Mouse (Mus musculus): ENCODE measurements around the gene Map3k9. TPM values are rescaled to one million over a fixed set of nuclear protein-coding genes. Genes with fewer than 3 reads are reported as not detected.

The Map3k9 gene
- total RNA-seq, 2 experiments from 2014 or later = 47.4 to 55.0 TPM

DNA sequence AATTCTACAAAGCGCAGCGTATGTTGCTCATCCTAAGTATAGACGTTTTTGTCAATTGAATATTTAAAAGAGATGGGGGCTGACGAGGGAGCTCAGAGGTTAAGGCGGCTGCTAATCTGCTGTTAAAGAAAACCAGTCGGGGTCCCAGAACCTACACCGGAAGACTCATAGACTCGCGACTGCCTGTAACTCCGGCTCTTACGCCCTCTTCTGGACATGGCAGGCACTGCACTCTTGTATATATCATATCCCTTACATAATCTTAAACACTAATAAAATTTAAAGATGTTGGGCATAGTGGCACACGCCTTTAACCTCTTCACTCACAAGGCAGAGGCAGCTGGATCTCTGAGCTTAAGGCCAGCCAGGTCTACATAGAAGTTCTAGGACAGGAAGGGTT lies 6.3 kb upstream of the Map3k9 start:
- DNase-seq (ENCODE audit: low spot score in 2 of 2) = no peak

DNA sequence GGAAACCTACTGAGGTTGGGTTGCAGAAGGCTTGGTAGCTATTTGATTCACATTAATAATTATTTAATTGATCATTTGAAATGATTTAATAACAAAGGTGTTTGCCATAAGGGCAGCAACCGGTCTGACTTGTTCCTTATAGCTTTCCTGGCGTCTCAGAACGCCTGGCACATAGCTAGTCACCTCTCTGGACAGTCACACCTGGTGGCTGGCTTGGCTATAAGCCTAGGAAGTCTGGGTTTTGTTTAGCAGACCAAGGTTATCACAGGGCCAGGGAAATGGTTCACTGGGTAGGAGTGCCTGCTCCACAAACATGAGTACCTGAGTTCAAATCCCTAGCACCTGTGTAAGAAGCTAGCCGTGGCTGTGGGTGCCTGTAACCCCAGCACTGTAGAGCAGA lies 2.3 kb upstream of the Map3k9 start:
- DNase-seq (ENCODE audit: low spot score in 2 of 2) = no peak

DNA sequence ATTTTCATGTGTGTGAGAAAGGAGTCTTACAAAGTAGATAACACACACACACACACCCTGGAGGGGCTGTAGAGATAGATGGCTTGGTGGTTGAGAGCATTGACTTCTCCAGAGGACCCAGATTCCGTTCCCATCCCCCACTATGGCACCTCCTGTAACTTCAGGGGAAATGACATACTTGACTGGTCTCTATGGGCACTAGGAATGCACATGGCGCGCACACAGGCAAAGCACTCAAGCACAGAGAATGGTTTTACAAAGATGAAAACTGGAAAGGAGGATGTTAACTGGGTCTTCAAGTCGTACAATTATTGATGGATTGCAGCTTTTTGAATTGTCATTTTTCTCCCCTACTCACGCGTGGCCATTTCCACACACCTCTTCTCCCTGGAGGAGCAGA lies 1.6 kb upstream of the Map3k9 start:
- no peak for DNase-seq (ENCODE audit: low spot score in 2 of 2)

DNA sequence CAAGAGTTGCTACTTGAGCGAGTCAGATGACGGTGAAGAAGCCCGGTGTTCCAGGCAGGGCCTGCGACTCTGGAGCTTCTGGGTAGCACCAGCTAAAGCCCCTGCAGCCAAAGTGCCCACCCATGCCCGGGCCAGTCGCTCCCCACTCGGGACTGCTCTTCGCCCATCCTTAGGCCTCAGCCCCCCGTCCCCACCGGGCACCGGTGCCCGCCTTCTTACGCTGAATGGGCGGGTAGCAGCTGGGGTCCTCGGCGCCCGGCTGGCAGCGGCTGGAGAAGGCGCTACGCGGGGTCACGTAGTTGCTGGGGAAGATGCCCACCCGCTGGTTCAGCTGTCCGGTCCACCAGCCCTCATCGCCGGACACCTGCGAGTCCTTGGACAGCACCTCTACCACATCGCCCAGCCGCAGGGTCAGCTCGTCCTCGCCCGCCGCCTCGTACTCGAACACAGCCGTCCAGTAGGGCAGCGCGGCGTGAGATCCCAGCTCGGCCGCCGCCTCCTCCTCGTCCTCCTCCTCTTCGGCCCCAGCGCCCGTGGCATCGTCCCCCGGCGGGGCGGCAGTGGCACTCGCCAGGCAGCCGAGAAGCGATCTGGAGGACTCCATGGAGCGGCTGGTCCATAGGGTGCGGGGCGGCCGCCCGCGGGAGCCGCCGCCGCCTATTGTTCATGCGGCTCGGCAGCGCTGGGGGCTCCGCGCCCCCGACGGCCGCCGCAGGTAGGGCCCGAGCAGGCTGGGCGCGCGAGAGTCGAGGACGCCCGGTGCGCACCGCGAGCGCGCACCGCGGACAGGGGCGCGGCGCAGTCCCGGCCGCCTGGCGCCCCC lies 493 bp downstream of the Map3k9 start:
- peak; percentile 46 to 57 for DNase-seq (ENCODE audit: low spot score in 2 of 2)

DNA sequence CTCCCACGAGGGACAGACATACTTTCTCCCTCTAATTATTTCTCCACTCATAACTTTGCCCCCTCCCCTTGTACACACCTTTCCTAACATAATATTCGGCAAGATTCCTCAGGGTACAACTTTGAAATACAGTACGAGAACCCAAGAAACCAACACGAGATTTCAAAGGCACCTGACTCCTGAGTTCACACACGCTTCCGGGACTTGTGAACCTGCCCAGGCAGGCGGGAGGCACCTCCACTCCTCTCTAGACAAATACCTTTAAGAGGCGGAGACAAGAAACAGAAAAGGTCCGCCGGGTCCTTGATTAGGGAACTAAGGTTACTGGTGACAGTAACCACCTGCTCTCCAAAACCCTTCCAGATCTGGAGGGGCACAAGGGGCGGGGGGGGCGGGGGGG lies 1.1 kb downstream of the Map3k9 start:
- DNase-seq (ENCODE audit: low spot score in 2 of 2) = no peak

DNA sequence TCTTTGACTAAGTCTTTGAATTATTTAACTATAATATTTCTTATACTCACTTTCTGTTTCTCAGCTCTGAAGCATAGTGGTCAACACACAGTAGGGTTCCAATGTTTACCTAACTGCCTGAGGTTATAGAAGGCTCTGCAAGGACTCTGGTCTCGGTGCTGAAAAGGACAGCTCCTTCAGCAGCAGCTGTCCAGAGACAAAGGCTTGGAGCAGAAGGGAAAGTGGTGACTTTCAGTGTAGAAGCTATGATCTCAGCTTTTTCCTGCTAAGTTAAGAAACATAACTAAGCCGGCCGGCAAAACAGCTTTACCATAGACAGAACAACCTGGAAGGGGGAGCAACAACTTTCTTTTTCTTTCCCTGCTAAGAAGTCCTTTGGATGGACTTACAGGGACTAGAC lies 4.8 kb downstream of the Map3k9 start:
- DNase-seq (ENCODE audit: low spot score in 2 of 2) = no peak

DNA sequence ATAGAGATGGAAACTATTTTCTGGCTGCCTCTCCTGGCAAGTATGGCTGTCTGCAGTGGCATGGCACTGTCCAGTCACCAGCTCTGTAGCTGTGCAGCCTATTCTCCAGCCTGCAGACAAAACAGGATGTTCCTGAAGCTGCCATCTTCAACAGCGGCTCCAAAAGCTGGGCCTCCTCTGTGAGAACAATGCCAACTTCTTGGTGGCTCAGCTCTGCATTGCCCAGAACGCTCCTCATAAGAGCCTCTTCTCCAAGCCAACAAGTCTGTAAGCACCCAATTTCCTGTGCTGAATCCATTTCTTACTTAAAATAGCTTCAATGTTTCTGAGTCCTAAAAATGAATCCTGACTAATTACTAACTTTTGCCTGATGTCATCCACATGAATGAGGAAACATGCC lies 5.3 kb downstream of the Map3k9 start:
- DNase-seq (ENCODE audit: low spot score in 2 of 2) = no peak

DNA sequence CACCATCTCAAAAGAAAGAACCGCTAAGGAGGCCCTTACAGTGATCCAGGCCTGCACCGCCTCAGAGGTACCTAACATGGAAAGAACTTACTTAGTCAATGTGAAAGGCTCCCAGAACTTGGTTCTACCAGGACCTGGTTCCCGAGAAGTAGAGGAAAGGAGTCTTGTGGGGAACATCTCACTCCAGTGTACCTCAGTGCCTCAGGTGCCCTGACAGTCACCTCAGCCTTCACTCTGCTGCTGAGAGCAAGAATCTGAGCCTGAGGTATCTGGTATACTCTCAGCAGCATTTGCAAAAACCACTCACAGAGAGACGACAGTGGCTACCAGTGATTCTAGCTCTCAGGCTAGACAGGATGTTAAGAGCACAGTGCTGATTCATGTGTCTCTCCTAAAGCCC lies 6.8 kb downstream of the Map3k9 start:
- no peak for DNase-seq (ENCODE audit: low spot score in 2 of 2)

DNA sequence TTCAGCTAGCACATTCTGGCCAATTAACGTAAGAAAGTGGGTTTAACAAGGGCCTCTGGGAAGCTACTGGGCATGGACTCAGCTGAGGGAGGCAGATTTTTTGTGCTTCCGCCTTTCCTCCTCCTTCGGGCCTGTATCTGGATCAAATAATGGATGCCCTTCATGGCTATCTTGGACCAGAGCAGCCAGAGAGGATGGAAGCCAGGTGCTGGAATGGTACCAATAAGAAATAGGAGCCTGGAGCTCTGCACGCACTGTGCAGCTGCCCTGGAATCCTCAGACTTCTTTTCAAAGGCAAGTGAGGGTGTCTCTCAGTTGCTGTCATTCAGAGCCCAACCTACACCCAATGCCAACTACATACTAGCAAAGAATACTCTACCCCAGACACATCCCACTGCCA lies 11.5 kb downstream of the Map3k9 start:
- no peak for DNase-seq (ENCODE audit: low spot score in 2 of 2)

DNA sequence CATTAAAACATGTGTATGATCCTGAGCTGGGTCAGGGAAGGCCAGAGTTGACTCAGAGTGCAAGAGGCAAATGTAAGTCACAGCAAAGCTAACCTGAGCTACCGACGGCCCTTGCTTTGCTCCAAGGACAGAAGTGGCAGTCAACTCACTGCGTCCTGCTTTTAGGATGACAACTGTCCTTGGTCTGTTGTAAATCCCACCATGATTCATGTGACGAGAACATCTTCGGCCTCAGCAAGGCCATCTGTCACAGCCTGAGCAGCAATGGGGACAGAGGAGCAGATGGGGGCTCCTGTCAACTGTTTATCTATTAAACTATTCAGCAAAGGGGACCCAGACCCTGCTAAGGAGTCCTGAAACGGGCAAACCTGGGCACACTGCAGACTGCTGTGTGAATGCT lies 15.6 kb downstream of the Map3k9 start:
- DNase-seq (ENCODE audit: low spot score in 2 of 2) = no peak

DNA sequence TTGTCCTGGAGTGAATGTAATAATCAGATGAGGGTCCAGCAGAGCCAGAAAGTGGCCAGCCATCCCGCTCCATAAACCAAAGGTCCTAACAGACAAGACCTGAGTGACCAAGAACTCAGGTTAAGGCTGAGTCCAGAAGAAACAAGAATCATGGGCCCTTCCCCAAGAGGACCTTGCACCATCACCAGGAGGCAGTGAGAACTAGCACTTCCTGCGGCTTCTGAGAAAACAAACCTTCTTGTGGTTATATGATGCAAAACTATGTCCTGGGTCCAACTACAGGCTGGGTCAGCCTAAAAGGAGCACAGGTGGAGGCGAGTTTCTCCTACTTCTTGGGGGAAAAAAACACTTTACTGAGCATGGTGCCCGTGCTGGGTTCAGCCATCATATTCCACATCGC lies 16.6 kb downstream of the Map3k9 start:
- no peak for DNase-seq (ENCODE audit: low spot score in 2 of 2)

DNA sequence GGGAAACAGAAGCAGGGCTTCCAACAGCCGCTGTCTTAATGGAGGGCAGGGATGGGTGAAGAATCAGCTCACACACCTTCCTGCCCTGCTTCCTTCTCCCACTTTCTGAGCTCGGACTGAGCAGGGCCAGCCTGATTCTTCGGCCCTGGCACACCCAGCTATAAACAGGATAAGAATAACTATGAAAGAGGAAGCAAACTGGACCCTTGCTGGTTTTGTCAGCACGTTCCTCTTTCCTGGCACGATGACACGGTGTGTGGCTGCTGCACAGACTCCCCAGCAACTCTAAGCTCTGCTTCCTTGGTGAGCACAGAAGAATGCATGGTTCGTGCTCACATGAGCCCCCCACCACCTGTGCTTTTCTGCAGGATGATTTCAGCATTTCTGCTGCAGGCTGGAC lies 26.3 kb downstream of the Map3k9 start:
- peak in 1 of 2 experiments; percentile 21 for DNase-seq (ENCODE audit: low spot score in 2 of 2)

DNA sequence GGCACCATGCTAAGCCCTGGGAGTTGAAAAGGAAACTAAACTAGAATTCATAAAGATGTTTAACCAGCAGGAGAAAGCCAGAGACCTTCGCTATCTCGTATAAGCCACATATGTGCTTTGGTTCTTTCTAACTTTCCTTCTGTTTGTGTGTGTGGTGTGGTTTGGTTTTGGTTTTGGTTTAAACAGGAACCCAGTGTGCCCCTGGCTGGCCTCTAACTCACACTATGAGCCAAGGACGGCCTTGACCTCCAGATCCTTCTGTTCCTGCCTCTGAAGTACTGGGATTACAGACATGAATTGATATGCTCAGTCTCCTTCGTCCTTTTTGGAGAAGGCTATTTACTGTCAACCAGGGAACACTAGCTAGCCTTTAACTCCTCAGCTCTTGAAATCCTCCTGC lies 29.9 kb downstream of the Map3k9 start:
- no peak for DNase-seq (ENCODE audit: low spot score in 2 of 2)

DNA sequence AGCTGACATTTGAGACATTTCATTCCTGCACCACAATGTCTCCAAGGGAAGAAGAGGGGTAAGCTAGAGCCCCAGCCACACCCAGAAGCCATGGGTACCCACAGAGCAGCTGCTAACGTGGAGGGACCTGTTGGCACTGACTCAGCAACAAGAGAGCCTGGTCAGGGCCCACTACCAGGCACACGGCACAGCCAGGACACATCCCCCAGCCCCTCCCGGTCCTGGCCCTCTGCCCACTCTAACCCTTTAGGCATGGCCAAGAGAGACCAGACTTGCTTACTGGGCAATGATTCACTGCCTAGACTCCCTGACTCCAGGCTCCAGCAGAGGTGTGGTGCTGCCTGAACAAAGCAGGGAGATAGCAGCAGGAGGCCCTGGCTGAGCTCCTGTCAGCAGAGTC lies 32.1 kb downstream of the Map3k9 start:
- DNase-seq (ENCODE audit: low spot score in 2 of 2) = no peak

DNA sequence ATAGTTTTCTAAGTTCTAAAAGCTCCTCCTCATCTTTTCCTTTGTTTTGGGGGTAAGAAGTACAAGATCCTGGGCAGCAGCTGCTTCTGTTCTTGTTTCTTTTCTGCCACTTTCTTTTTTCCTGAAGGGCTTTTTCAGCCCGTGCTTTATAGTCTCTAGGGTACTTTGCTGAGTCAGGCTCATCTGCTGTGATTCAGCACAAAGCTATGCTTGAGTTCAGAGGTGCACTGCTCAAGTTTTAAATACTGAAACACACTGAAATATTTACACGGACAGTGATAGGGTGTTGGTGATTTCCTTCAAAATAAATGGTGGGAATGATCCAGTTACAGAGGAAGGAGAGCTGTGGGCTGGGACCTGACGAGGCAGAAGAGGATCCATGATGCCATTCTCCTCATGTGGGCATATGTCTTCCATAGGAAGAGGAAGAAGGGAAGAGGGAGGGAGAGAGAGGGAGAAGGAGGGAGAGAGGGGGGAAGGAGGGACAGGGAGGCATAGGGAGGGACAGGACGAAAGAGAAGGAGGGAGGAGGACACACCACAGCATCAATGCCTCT lies 32.9 kb downstream of the Map3k9 start:
- no peak for DNase-seq (ENCODE audit: low spot score in 2 of 2)

DNA sequence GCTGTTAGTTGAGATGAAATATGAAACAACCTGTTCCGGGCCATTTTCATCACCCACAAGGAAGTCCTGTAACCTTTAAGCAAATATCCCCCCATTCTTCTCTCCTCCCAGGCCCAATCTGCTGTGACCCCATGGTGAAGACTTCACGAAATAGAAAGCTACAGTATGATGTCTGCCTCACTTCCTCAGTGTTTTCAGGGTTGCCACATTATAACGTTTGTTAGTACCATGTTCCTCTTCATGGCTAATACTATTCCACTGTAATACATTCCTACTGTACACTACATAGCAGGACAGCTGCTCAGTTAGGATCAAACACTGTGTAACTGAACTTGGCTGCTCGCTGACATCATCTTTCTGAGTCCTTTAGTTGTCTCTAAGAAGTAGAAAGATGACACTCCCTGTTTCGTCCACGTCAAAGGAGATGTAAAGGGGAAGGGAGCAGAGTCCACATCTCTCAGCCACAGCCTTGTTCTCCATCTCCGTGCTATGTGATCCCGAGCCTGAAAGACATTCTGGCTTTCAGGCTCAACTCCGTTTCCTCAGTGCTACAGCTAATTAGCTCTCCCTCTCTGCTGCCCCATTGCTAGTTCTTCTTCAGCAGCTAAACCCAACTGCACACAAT lies 34.5 kb downstream of the Map3k9 start:
- DNase-seq (ENCODE audit: low spot score in 2 of 2) = no peak

DNA sequence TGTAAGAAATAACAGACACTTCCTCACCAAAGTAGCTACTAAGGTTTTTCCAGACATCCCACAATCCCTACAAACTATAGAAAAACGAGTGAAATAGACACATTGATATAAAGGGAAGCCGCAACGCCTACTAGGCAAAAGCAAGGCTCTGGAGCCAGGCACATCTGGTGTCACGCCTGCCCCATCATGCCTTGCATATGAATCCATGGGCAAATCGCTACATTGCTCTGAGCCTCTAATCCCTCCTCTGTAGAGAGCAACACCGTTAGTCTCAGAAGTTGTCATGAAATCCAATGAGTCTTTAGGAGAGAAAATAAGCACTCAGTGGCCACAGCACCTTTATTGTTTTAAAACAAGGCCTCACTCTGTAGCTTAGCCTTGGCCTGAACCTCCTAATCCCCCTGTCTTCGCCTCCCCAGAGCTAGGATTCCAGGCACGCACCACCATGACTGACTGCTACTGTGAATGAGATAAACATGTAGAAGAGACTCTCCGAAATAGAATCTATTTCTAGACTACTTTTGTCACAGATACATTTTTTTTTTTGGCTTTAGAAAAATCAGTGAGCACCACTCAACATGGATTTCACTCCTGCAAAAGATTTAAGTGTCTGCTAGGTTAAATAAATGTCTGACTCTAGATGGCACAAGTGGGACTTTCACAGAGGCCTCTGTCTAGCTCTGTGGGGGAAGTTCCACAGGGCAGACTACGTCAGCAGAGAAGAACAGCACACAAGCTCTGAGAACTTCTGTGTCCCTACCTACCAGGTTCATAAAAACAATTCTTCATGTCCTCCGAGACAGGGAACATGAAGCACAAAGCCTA lies 45.5 kb downstream of the Map3k9 start:
- no peak for DNase-seq (ENCODE audit: low spot score in 2 of 2)

DNA sequence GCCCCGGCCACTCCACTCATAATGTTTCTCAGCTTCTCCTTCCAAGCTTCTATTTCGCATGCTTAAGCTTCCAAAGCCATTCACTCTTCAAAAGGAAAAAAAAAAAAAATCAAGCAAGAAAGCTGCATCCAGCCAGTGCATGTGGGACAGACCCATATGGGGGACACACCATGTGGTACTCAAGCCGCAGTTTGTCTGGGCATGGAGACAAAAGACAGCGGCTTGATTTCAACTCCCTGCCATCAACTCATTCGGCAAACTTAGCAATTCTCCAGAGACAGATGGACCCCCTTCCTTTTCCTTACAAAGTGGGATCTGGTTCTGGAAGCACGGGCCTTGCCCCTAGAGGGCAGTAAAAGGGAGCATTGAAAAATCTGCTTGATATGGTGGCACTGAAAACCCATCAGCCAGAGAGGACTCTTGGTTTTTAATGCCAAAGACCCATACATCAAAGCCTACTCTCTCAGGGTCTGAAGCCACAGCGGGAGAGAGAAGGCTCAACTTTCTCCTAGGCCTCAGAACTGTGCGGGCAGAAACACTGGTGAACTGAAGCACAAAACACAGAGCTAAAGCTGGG lies 54.6 kb downstream of the Map3k9 start:
- no peak for DNase-seq (ENCODE audit: low spot score in 2 of 2)

DNA sequence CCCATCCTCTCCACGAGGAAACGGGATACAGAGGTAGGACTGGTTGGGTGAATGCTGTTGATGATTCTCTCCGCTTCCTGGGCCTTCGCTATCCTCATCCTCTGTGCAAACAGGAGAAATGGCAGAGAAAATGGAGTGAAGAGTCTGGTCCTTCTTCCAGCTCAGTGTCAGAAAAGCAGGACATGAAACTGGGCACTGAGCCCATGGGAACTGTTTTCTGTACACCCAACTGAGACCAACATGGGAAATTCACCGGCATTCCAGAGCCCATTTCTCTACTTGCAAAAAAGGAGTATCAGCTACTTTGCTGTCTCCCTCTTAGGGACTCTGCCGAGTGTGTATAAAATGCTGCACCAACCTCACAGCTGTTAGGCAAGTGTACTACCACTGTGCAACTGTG lies 56.2 kb downstream of the Map3k9 start:
- no peak for DNase-seq (ENCODE audit: low spot score in 2 of 2)

DNA sequence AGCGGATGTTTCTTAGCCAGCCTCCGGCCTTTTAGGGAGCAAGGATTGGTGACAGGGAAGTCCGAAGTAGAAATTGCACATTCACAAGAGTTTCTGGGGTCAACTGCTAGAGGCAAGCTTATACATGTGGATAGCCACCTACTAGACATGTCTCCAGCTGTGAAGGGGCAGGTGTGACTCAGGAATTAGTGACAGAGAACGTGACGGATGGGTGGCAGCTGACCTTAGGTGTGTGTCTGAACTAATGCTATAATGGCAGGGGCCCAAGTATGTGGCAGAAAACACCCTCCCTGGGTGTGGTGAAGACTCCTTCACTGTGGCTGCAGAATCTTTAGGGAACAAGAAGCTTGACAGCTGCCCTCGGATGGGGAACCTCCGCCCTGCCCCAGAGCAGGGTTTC lies 57.6 kb downstream of the Map3k9 start:
- no peak for DNase-seq (ENCODE audit: low spot score in 2 of 2)

DNA sequence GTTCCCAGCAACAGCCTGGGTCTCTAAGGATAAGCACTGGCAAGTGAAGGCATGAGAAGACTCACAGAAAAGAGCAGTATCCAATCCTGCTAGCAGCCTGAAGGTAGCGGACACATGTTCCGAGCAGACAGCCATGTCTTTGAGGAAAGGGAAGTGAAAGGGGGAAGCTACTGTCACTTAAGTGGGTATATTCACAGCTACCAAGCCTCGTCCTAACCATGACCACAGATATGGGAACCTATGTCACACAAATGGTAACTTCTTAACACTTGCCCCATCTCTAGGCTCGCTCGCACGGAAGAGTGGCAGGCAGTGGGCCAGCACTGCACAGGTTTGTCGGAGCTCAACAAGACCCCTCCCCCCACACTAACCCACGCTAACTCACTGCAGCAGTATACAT lies 61.3 kb downstream of the Map3k9 start:
- no peak for DNase-seq (ENCODE audit: low spot score in 2 of 2)

DNA sequence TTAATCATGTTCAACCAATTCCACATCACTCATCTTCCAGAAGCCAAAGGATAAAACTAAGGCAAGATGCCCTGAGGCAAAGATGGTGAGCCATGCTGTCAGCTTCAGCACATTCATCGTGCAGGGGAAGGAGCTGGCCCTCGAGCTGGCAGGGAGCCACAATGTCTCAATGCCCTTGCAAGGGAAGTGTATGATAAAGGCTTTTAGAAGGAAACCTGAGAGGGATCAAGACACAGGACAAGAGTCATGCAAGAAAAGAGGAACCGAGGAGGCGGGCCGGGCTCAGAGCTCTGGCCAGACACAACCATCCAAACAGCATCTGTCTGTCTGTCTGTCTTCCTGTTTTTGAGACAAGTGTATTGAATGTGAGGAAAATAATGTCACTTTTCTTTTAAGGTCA lies 61.8 kb downstream of the Map3k9 start:
- peak; percentile 29 to 38 for DNase-seq (ENCODE audit: low spot score in 2 of 2)
